Comparison of ENCODE assay signal across 8 mouse cellular contexts in genomic region chr2:102231470-102231869, GRCm38 (mm10). TPM values are rescaled to one million over a fixed set of nuclear protein-coding genes. Genes with fewer than 3 reads are reported as not detected.
A peak's percentile ranks its signal among the peaks of the same experiment; 100 is the strongest.
DNase-seq lines count a peak whose midpoint lies in the region; ATAC-seq lines count a peak whose summit lies in the region.

No protein-coding gene starts in this region.

- H3K27ac ChIP-seq in lung, embryonic 16.5 days (ENCODE audit: low read length), result peak overlapping the region; percentile 69
- no peak overlapping the region; the same call in 1 of the 2 replicates for H3K27ac ChIP-seq in forebrain, embryonic 12.5 days
- H3K27ac ChIP-seq in limb, embryonic 12.5 days, result peak overlapping the region; percentile 92
- H3K27ac ChIP-seq in stomach, embryonic 16.5 days (ENCODE audit: low read length), result peak overlapping the region; percentile 75; the same call in 1 of the 2 replicates

- peak; percentile 95 for ATAC-seq in lung, embryonic 16.5 days (ENCODE audit: low read depth)
- peak; percentile 53 for ATAC-seq in forebrain, embryonic 12.5 days (ENCODE audit: low FRiP score)
- ATAC-seq in limb, embryonic 12.5 days (ENCODE audit: insufficient number of reproducible peaks, insufficient read depth, low FRiP score, low TSS enrichment, low read depth), result peak; percentile 91
- ATAC-seq in stomach, embryonic 16.5 days (ENCODE audit: insufficient read depth, low FRiP score), result peak; percentile 81
- ATAC-seq in inflammation-experienced regulatory T-cells, adult 6 months, result no peak

- H3K4me2 ChIP-seq in lung, embryonic 16.5 days (ENCODE audit: low read depth, low read length), result no peak overlapping the region
- no peak overlapping the region for H3K4me2 ChIP-seq in forebrain, embryonic 12.5 days
- peak overlapping the region; percentile 30 for H3K4me2 ChIP-seq in limb, embryonic 12.5 days
- no peak overlapping the region for H3K4me2 ChIP-seq in stomach, embryonic 16.5 days (ENCODE audit: low read depth, low read length)

- peaks cover 3% of the 10 kb centered on the region for H3K4me1 ChIP-seq in lung, embryonic 16.5 days (replicated peaks; ENCODE audit: control insufficient read depth, insufficient read depth, low read length)
- peaks cover 18% of the 10 kb centered on the region for H3K4me1 ChIP-seq in forebrain, embryonic 12.5 days
- peaks cover 25% of the 10 kb centered on the region for H3K4me1 ChIP-seq in limb, embryonic 12.5 days (replicated peaks)
- H3K4me1 ChIP-seq in stomach, embryonic 16.5 days (ENCODE audit: control insufficient read depth, insufficient read depth, low read length), result peaks cover 6% of the 10 kb centered on the region; the same call in 1 of the 2 replicates

- no peaks in the 10 kb centered on the region for H3K9me3 ChIP-seq in lung, embryonic 16.5 days (ENCODE audit: control insufficient read depth, low read length)
- H3K9me3 ChIP-seq in forebrain, embryonic 12.5 days, result no peaks in the 10 kb centered on the region
- H3K9me3 ChIP-seq in limb, embryonic 12.5 days, result no peaks in the 10 kb centered on the region
- H3K9me3 ChIP-seq in stomach, embryonic 16.5 days (replicated peaks; ENCODE audit: control insufficient read depth, low read length), result no peaks in the 10 kb centered on the region

- H3K9ac ChIP-seq in lung, embryonic 16.5 days (ENCODE audit: low read length), result 0 out of 2 replicates have a peak overlapping the region, but pooled peaks have one; percentile 23
- H3K9ac ChIP-seq in forebrain, embryonic 12.5 days, result no peak overlapping the region
- H3K9ac ChIP-seq in limb, embryonic 12.5 days (replicated peaks), result peak overlapping the region; percentile 44
- peak overlapping the region; percentile 33; the same call in 1 of the 2 replicates for H3K9ac ChIP-seq in stomach, embryonic 16.5 days (ENCODE audit: low read length)

- H3K36me3 ChIP-seq in lung, embryonic 16.5 days (ENCODE audit: control insufficient read depth, insufficient read depth, low read length), result no peaks in the 10 kb centered on the region
- H3K36me3 ChIP-seq in forebrain, embryonic 12.5 days (replicated peaks), result no peaks in the 10 kb centered on the region
- no peaks in the 10 kb centered on the region for H3K36me3 ChIP-seq in limb, embryonic 12.5 days
- H3K36me3 ChIP-seq in stomach, embryonic 16.5 days (ENCODE audit: control insufficient read depth, insufficient read depth, low read length), result no peaks in the 10 kb centered on the region

- no peak overlapping the region for H3K4me3 ChIP-seq in lung, embryonic 16.5 days (ENCODE audit: low read length)
- no peak overlapping the region for H3K4me3 ChIP-seq in forebrain, embryonic 12.5 days (replicated peaks)
- H3K4me3 ChIP-seq in limb, embryonic 12.5 days (replicated peaks), result no peak overlapping the region
- H3K4me3 ChIP-seq in stomach, embryonic 16.5 days (replicated peaks; ENCODE audit: low read length), result no peak overlapping the region

- H3K27me3 ChIP-seq in lung, embryonic 16.5 days (ENCODE audit: control insufficient read depth, insufficient read depth, low read depth, low read length), result no peaks in the 10 kb centered on the region
- H3K27me3 ChIP-seq in forebrain, embryonic 12.5 days, result no peaks in the 10 kb centered on the region
- H3K27me3 ChIP-seq in limb, embryonic 12.5 days, result no peaks in the 10 kb centered on the region
- H3K27me3 ChIP-seq in stomach, embryonic 16.5 days (ENCODE audit: control insufficient read depth, insufficient read depth, low read length), result no peaks in the 10 kb centered on the region

- DNase-seq in lung, adult 18-20 months, result no peak
- no peak for DNase-seq in right cerebral cortex, adult 18-20 months
- no peak for DNase-seq in cerebellum, postnatal 36 days

- WGBS in lung, embryonic 16.5 days, result 35% methylated on average over 5 of the region's 5 CpGs
- WGBS in forebrain, embryonic 12.5 days, result 56% methylated on average over 5 of the region's 5 CpGs
- WGBS in limb, embryonic 12.5 days, result 26% methylated on average over 5 of the region's 5 CpGs
- 44% methylated on average over 5 of the region's 5 CpGs for WGBS in stomach, embryonic 16.5 days

RNA-seq across cellular contexts. Expression of gene Ldlrad3, which starts 45.3 kb away (rescaled TPM):
- polyA plus RNA-seq in lung, embryonic 16.5 days (2015; fragmentation: Nextera tagmentation; extraction: Ambion mirVana), result 47.2 and 50.0 TPM in 2 replicates
- polyA plus RNA-seq in forebrain, embryonic 12.5 days (2016; fragmentation: Nextera tagmentation; extraction: Ambion mirVana), result 56.7 and 56.8 TPM in 2 replicates
- polyA plus RNA-seq in limb, embryonic 12.5 days (2016; fragmentation: Nextera tagmentation; extraction: Ambion mirVana), result 66.2 and 68.2 TPM in 2 replicates
- 50.0 and 53.2 TPM in 2 replicates for polyA plus RNA-seq in stomach, embryonic 16.5 days (2015; fragmentation: Nextera tagmentation; extraction: Ambion mirVana)
- under 1 TPM; 0.30 to 0.77 (median 0.61) TPM for polyA plus RNA-seq in inflammation-experienced regulatory T-cells, adult 6 months (2017; shearing (Covaris generic))

Comparison
In these comparisons a context has a peak if more than half of its experiments do, and no peak if none do; other contexts are left out.
1. RNA of gene Ldlrad3, which starts 45.3 kb away (polyA plus RNA-seq): 66.2 to 68.2 TPM in limb, embryonic 12.5 days, 56.7 to 56.8 TPM in forebrain, embryonic 12.5 days, 50.0 to 53.2 TPM in stomach, embryonic 16.5 days and 47.2 to 50.0 TPM in lung, embryonic 16.5 days; 0.30 to 0.77 TPM in inflammation-experienced regulatory T-cells, adult 6 months; every median in the first group is over 10 times any median in the second.